16 mouse cellular contexts compared by ENCODE assay signal in the genomic region with DNA sequence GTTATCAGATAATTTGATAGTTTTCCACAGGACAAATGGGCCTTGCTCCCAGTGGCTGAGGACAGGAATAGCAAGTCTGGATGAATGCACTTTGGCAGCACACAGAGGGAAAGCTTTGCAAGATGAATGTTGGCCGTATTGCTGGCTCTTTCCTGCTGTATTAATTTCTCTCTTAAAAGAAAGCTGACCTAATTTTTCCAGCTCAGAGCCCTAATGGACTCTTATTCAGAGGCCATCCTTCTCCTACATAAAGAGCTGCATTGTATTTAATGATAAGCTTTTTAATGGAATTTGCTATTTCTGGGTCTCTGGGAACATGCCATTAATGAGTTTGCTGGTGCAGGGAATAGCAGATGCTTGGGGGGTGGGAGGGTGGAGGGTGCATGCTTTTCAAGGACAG. TPM values are rescaled to one million over a fixed set of nuclear protein-coding genes. Genes with fewer than 3 reads are reported as not detected.
A peak's percentile ranks its signal among the peaks of the same experiment; 100 is the strongest.
DNase-seq lines count a peak whose midpoint lies in the region; ATAC-seq and TF ChIP-seq lines count a peak whose summit lies in the region.
"Had no signal": no experiment of that assay in that cellular context is flagged by ENCODE, and none has a peak within 500 bp of the region (broad histone marks: within the 10 kb centered on the region; RNA-seq: fewer than 3 reads in every experiment).

No protein-coding gene starts in this region.

- no peaks in the 10 kb centered on the region for H3K4me1 ChIP-seq in lung, embryonic 14.5 days (ENCODE audit: insufficient read depth)
- H3K4me1 ChIP-seq in lung, adult 2 months (ENCODE audit: control insufficient read depth, insufficient read depth, low read length) = no peaks in the 10 kb centered on the region
- peaks cover 2% of the 10 kb centered on the region; the same call in 1 of the 2 replicates for H3K4me1 ChIP-seq in cortical plate, adult 2 months (ENCODE audit: control insufficient read depth, insufficient read depth, low read length)
- H3K4me1 ChIP-seq in olfactory bulb, adult 2 months (ENCODE audit: control insufficient read depth, insufficient read depth, low read length) = no peaks in the 10 kb centered on the region
- H3K4me1 ChIP-seq: hindbrain, embryonic 12.5 days; limb, embryonic 13.5 days had no signal

- peaks cover 5% of the 10 kb centered on the region; the same call in 1 of the 2 replicates for H3K9me3 ChIP-seq in lung, embryonic 14.5 days (ENCODE audit: low read depth, low read length)

- ATAC-seq in lung, embryonic 14.5 days (ENCODE audit: insufficient read depth) = no peak
- ATAC-seq: activated CD4-positive, CD25-positive, alpha-beta regulatory T cell, adult 4 months had no signal

- H3K27me3 ChIP-seq in lung, embryonic 14.5 days (ENCODE audit: insufficient read depth, low read length) = no peaks in the 10 kb centered on the region
- H3K27me3 ChIP-seq: hindbrain, embryonic 12.5 days; limb, embryonic 13.5 days had no signal

- no peak overlapping the region for H3K27ac ChIP-seq in lung, embryonic 14.5 days (ENCODE audit: low read depth)
- peak overlapping the region; percentile 65 for H3K27ac ChIP-seq in cortical plate, adult 2 months (ENCODE audit: insufficient read depth, low read length)
- H3K27ac ChIP-seq in olfactory bulb, adult 2 months (ENCODE audit: insufficient read depth, low read depth, low read length) = 0 out of 2 replicates have a peak overlapping the region, but pooled peaks have one; percentile 40
- H3K27ac ChIP-seq: hindbrain, embryonic 12.5 days; limb, embryonic 13.5 days had no signal

- 57% methylated on average over 1 of the region's 1 CpGs for WGBS in lung, embryonic 14.5 days
- WGBS in lung, adult 2 months = 66% methylated on average over 1 of the region's 1 CpGs
- 19% methylated on average over 1 of the region's 1 CpGs for WGBS in olfactory bulb, adult 2 months

- H3K9ac ChIP-seq in lung, embryonic 14.5 days = no peak overlapping the region
- H3K9ac ChIP-seq: hindbrain, embryonic 12.5 days; limb, embryonic 13.5 days had no signal

- H3K4me2 ChIP-seq in lung, embryonic 14.5 days = no peak overlapping the region
- H3K4me2 ChIP-seq: hindbrain, embryonic 12.5 days; limb, embryonic 13.5 days had no signal

- peak; percentile 7 for DNase-seq in lung, embryonic 14.5 days
- no peak for DNase-seq in lung, adult 2 months
- peak; percentile 50 to 63 for DNase-seq in cerebellum, adult 18-20 months
- DNase-seq in urinary bladder, postnatal 36 days (ENCODE audit: low spot score in 2 of 2) = no peak
- no peak for DNase-seq in urinary bladder, postnatal 25 days (ENCODE audit: low spot score)
- DNase-seq in spleen, postnatal 10 days (ENCODE audit: low spot score in 2 of 2) = no peak
- DNase-seq: heart, adult 18-20 months; kidney, postnatal 10 days; lung, postnatal 36 days; right cerebral cortex, postnatal 25 days; thymus, adult 2 months had no signal

- H3K36me3 ChIP-seq in lung, embryonic 14.5 days (ENCODE audit: insufficient read depth) = no peaks in the 10 kb centered on the region
- H3K36me3 ChIP-seq: hindbrain, embryonic 12.5 days; limb, embryonic 13.5 days had no signal

- TF ChIP-seq POLR2A in lung, adult 2 months (IDR thresholded peaks at IDR 0.05; ENCODE audit: borderline replicate concordance, extremely low read depth, low read depth, low read length) = no peak
- TF ChIP-seq POLR2A in cortical plate, adult 2 months (IDR thresholded peaks at IDR 0.05; ENCODE audit: extremely low read depth, insufficient read depth, low read length) = no peak
- no peak for TF ChIP-seq POLR2A in olfactory bulb, adult 2 months (IDR thresholded peaks at IDR 0.05; ENCODE audit: insufficient read depth, low read depth, low read length)

- H3K4me3 ChIP-seq in lung, embryonic 14.5 days (ENCODE audit: low read depth, low read length) = no peak overlapping the region
- no peak overlapping the region for H3K4me3 ChIP-seq in lung, adult 2 months (replicated peaks; ENCODE audit: extremely low read depth, low read depth, low read length)
- no peak overlapping the region for H3K4me3 ChIP-seq in cortical plate, adult 2 months (ENCODE audit: insufficient read depth, low read length)
- H3K4me3 ChIP-seq in olfactory bulb, adult 2 months (ENCODE audit: insufficient read depth, low read depth, low read length) = no peak overlapping the region
- H3K4me3 ChIP-seq: hindbrain, embryonic 12.5 days; limb, embryonic 13.5 days had no signal

- no peak for TF ChIP-seq CTCF in lung, embryonic 14.5 days (IDR thresholded peaks at IDR 0.05; ENCODE audit: low read depth)
- no peak for TF ChIP-seq CTCF in lung, adult 2 months (IDR thresholded peaks at IDR 0.05; ENCODE audit: insufficient read depth, low read length)
- TF ChIP-seq CTCF in cortical plate, adult 2 months (IDR thresholded peaks at IDR 0.05; ENCODE audit: extremely low read depth, insufficient read depth, low read length) = no peak
- no peak for TF ChIP-seq CTCF in olfactory bulb, adult 2 months (IDR thresholded peaks at IDR 0.05; ENCODE audit: insufficient read depth, low read depth, low read length)

RNA-seq across cellular contexts. Expression of a gene that starts 11.6 kb away (rescaled TPM):
- polyA plus RNA-seq in lung, embryonic 14.5 days (2014; fragmentation: Nextera tagmentation; extraction: Ambion mirVana) = 0.15 and 0.28 TPM in 2 replicates
- polyA plus RNA-seq in lung, adult 2 months (2012; rRNA removed) = 0.04 TPM in 1 of 2 replicates, not detected in the other
- polyA plus RNA-seq in cortical plate, adult 2 months (2012; rRNA removed) = 4.8 and 5.8 TPM in 2 replicates
- polyA plus RNA-seq in olfactory bulb, adult 2 months (2012; ENCODE audit: insufficient read depth, insufficient read length, low replicate concordance, missing spikeins) = not detected in 2 replicates

RNA-seq across cellular contexts. Expression of a gene that starts 41.9 kb away (rescaled TPM):
- polyA plus RNA-seq in lung, embryonic 14.5 days (2014; fragmentation: Nextera tagmentation; extraction: Ambion mirVana) = 83.0 and 86.6 TPM in 2 replicates
- polyA plus RNA-seq in lung, adult 2 months (2012; rRNA removed) = 0.10 and 0.32 TPM in 2 replicates
- 0.25 and 0.33 TPM in 2 replicates for polyA plus RNA-seq in cortical plate, adult 2 months (2012; rRNA removed)
- polyA plus RNA-seq in olfactory bulb, adult 2 months (2012; ENCODE audit: insufficient read depth, insufficient read length, low replicate concordance, missing spikeins) = not detected in 2 replicates

Comparison
In these comparisons a context has a peak if more than half of its experiments do, and no peak if none do; other contexts are left out.
1. DNase-seq: peak in lung, embryonic 14.5 days (single experiment) and cerebellum, adult 18-20 months (2 of 2); none in lung, adult 2 months (single experiment), urinary bladder, postnatal 36 days (0 of 2), urinary bladder, postnatal 25 days (single experiment) and spleen, postnatal 10 days (0 of 2).
2. RNA of a gene that starts 41.9 kb away (polyA plus RNA-seq): 83.0 to 86.6 TPM in lung, embryonic 14.5 days and not detected in olfactory bulb, adult 2 months; 0.25 to 0.33 TPM in cortical plate, adult 2 months and 0.10 to 0.32 TPM in lung, adult 2 months; every median in the first group is over 10 times any median in the second.